Mouse (Mus musculus): Measurements from ENCODE around the gene Gm9958. TPM values are rescaled to one million over a fixed set of nuclear protein-coding genes. Genes with fewer than 3 reads are reported as not detected.

The Gm9958 gene
- total RNA-seq (2021), result 1 to 10 TPM in 1 of 2 experiments, under 1 TPM in 1; 0.86 to 1.5 TPM

DNA sequence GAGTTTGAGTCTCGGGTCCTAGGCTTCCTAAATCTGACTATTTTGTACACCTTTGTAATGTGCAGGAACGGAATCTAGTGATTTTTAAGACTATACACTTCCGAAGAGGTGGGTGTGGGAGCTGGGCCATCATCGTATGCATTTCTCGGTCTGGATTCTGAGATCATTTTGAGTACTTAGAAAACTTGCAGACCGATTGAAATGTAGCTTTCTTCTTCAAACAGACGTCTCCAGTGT, at the start of gene Gm9958:
Gm9958 (plus strand) TSS at position 138 of the 237 bp plus-strand sequence.
- intact Hi-C loops (cut with DNase I), result loop anchor here (5.0 kb wide), 1 partner anchor 165 kb away; no protein-coding TSS in a partner anchor
- DNase-seq, result no peak

DNA sequence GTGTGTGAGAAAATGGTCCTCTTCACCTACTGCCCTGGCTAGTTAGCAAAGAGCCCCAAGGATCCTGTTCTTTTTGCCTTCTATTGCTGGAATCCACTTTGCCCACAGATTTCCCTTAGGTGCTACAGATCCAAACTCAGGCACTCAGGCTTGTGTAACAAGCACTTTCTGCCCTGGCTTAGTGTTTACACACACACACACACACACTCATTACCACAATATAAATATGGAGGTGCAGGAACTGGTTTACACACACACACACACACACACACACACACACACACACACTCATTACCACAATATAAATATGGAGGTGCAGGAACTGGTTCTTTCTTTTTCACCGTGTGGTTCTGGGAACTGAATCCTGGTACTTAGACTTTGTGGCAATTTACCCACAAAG, 35.9 kb upstream of the Gm9958 start:
- intact Hi-C loops (cut with DNase I), result no loop called here
- DNase-seq, result no peak

DNA sequence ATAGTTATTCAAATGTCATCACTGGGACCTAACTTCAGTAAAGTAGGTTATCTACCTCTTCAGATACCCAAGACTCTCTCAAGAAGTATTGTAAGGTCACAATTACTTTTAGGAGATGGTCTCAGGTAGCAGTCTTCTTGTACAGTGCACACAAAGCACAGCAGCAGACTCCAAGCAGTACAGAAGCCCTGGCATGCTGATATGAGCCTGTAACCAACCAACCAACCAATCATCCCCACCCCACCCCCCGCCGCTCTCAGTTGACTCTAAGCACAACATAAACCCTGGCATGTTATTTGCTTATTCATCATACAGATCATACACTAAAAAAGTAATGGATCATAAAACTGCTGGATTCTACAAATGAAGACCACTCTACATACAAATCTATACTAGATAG, 34.5 kb upstream of the Gm9958 start:
- intact Hi-C loops (cut with DNase I), result no loop called here
- no peak for DNase-seq

DNA sequence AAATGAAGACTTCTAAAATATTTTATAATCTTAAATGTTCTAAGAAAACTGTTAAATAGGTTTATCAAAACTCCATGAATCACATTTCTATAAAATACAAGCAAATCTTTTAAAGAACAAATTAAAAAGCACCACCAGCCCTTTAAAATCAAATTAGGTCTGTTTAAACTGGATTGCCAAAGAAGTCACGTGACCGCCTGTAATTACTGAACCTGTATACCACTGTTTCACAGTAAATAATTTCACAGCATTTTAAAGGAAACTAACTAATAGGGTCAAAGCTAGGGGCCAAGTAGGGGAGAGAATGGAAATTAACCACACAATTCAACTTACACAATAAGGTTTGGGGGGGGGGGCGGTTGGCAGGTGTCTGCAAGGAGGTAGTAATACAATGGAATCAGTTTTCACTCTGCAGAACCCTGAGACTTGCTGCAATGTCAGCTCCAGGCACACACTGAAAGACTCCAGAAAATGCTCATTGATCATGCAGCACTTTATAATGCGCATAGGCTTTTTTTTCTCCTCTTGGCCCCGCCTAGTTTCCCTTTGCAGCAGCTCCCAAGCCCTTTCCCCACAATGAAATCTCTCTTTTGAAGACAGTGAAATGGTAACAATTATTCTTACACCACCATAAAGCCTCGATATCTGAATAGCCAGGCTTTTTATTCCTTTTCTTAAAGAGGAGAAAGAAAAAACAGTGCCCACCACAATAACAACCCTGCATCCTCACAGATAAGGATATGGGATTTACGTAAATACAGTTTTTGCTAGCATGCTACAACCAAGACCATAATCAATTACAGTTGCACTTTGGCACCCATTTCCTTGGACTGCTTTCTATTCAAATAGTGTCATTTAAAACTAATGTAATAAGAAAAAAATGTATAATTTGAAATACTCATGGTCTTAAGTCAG, 28.6 kb upstream of the Gm9958 start:
- no peak for DNase-seq
- intact Hi-C loops (cut with DNase I), result no loop called here

DNA sequence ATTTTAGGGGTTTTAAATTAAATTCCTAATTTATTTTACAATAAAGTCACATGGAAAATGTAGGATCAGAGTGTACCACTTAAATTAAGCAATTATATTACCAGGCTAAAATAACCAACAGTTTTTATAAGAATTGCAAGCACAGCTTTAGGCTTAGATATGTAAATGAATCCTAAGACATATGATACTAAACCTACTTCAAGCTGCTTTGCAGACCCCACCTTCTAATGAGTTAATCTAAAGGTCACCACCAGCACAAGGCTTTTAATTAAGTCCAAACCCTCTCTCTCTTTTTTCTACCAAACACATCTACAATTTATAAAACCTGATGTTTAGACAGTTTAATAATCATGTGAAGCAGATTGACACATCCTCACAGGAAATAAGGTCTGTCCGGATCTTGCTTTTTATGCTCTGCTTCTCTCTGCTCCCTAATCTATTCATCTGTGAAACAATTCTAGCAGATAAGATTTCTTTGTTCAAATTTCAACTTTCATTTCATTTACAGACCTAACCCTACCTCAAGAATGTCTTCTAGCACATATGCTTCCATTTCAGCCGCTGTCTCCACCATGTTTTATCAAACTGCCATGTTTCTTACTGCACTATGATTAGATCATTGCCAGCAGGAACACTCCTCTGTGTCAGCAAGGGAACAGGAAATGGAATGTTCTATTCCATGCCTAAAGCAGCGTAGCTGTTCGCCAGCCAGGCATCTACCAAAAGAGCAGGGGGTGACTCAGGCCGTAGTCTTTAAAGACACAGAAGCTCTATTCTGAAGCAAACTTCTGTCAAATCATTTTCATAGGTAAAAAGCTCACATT, 27.7 kb upstream of the Gm9958 start:
- peak; percentile 83 to 85 for DNase-seq
- intact Hi-C loops (cut with DNase I), result no loop called here

DNA sequence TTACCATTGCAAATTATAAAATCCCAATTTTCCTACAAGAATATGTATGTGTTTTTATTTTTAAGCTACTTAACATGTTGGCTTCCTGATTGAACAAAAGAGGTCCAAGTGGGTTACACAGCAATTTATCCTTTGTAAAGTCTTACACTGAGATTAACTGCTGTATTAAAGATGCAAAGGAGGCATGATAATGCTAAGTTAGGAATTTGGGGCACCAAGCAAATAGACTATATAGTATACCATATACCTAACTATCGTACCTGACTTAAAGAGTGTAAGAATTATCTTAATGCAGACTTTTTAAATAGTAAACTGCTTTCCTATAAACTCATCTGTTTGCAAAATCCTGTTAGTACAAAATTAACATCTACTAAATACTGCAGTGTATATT, 27.1 kb upstream of the Gm9958 start:
- intact Hi-C loops (cut with DNase I), result no loop called here

DNA sequence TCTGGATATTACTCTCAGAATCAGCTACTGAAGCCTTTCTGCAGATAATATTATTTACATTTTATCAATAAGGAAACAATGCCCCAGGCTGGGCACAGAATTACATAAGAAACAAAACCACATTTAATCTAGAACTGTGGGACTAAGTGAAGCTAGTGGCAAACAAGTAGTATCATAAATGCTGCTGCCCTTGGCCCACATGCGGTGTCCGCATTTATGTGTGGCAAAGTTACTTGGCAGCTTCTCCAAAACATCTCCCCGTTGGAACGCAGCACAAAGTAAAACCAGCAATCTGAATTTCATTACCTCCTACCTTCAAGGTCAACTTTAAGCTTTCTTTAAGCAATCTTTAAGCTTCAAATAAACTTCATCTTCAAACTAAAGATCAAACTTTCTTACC, 26.2 kb upstream of the Gm9958 start:
- intact Hi-C loops (cut with DNase I), result no loop called here
- peak; percentile 11 to 18 for DNase-seq

More for the DNA sequence above, 27.1 kb upstream of the Gm9958 start:
- DNase-seq, result no peak

DNA sequence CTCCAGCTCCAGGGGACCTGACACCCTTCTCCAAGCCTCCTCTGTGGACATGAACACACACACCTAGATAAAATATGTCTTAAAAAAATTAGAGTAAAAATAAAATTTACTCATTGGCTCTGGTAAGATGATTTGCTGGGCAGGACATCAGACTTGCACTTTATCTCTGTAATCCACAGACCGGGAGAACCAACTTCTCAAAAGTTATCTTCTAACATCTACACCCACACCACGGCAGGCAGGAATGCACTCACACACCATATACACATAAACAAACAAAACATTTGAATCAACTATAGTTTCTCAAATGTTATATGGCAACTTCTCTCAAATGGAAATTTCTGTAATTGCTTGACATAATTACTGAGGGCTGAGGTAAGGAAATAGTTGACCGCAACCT, 20.1 kb upstream of the Gm9958 start:
- intact Hi-C loops (cut with DNase I), result no loop called here
- no peak for DNase-seq

DNA sequence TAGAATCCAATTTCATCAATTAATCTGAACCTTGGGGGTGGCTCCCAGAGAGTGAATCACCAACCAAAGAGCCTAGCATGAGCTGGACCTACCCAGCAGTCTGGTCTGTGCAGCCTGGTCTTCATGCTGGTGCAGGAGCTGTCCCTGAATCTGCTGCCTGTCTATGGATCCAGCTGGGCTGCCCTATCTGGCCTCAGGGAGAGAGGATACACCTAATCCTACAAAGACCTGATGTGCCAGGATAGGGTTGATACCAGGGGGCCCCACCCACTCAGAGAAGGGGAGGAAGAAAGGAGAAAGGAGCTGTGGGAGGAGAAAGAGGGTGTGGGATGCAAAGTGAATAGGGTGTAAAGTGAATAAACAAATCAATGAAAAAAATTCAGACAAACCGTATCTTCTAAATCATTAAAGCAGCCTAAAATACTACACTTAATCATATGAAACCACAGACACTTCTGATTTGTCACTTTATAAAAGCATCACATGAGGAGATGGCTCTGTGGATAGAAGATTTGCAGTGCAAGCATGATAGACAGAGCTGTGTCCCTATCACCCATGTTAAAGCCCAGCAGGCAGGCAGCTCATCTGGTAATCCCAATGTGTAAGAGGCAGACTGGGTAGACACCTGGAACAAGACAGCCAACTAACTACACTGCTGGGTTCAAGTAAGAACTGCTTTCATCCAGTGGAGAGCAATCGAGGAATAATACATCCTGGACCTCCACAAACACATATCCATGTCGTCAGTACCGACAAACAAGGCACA, 13.3 kb upstream of the Gm9958 start:
- DNase-seq, result no peak
- intact Hi-C loops (cut with DNase I), result no loop called here

DNA sequence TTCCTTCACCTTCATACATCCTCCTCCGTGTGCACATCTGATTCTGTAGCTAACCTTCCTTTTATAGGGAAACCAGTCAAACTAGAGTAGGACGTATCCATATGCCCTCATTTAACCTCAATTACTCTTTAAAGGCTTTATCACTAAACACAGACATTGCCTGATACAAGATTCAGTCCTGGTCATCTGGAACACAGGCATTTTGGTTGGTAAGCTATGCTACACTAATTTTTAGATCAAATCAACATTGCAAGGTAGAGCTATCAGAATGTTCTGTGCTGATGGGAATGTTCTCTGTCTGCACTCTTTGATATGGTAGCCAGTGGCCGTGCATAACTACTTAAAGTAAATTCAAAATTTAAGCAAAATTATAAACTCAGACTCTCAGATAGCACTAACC, 11.2 kb upstream of the Gm9958 start:
- intact Hi-C loops (cut with DNase I), result no loop called here

DNA sequence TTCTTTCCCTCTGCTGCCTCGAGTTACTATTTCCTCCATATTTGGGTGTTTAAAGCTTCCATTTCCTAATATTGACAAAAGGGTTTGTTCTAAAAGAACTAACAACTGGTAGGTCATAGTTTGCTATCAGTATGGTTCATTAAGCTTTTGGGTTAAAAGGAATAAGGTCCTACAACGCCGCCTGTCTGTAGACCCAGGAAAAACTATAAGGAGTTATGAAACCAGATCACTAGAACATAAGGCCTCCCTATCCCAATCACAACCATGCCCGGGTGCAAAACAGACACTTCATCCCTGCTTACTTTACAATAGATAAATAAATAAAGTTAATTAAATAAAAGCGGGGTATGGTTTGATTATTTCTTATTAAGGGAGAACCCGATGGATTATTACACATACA, 2.5 kb upstream of the Gm9958 start:
- peak; percentile 84 to 85 for DNase-seq
- intact Hi-C loops (cut with DNase I), result loop anchor here (5.0 kb wide), 1 partner anchor 77 kb away; no protein-coding TSS in a partner anchor

More for the DNA sequence above, 11.2 kb upstream of the Gm9958 start:
- no peak for DNase-seq

DNA sequence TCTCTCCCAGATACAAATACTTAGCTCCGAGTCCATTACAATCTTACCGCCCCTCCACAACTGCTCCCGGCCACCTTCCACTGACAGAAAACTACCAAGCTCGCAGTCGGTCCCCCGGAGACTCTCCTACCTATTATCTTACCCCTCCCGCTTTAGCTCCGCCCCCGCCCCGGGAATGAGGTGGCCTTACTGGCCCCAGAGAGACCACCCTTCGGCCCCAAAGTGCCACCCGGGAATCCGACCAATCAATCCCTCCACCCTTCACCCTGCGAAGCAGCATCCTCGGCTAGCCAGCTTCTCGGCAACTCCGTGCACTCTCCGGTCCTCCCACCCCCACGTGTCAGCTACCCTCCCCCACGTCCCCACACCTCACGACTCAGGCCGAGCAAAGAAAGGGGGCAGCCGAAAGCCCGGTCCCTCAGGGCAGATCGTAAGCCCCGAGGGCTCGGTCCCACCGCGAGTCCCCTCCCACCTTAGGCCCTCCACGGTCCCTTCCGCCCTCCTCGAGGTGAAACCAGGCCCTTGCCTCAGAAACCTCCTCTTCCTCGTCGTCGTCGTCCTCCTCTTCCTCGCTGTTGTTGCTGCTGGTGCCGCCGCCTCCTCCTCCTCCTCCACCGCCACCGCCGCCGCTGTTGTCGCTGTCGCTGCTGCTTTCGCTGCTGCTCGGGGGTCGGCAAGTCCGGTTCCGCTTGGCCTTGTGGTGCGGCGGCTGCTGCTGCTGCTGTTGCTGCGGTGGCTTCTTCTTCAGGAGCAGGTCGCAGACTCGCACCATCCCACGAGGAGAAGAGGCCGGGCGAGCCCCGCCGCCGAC, 1.7 kb upstream of the Gm9958 start:
- peak in 1 of 2 experiments; percentile 61 for DNase-seq
- intact Hi-C loops (cut with DNase I), result loop anchor here (5.0 kb wide), 1 partner anchor 163 kb away; no protein-coding TSS in a partner anchor

DNA sequence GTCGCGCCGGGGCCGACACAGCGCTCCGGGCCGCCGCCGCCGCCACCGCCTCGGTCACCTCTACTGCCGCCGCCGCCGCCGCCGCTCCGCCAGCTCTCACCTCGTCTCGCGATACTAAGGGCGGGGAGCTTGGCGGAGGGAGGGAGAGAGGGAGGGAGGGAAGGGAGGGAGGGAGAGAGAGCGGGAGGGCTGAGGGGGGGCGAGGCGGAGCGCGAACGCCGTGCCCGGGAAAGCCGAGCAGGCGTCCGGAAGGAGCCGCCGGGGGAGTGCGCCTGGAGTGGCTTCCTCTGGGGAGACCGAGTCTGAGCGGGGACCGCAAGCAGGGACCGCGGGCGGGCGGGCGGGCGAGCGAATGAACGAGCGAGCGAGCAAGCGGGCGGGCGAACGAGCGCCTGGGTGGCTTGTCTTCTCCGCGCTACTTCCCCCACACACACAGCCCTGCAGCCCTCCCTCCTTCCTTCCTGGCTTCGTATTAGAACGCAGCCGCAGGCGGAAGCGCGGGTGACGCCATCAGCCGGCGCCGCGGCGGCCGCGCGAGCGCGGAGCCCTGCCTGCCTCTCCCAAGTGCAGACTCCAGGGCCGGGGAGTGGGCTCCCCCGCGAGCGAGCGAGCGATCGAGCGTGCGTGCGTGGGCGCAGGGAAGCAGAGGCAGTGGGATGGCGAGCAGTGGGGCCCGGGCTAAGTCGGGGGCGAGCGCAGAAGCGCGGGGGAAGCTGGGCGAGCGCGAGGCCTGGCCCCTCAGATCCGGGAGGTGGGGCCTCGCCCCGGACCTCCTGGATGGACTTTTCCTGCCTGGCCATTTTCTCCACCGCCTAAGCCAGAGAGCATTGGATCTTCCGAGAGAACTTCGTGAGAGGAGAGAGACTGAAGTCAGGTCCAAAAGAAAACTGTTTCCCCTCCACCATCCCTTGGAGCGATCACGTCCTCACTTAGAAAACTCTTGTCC, 610 bp upstream of the Gm9958 start, which contains the start of gene Ankrd17:
Ankrd17 (minus strand) TSS at position 457 of the 946 bp plus-strand sequence.
- intact Hi-C loops (cut with DNase I), result loop anchor here (1.0 to 5.0 kb wide), 2 partner anchors 142 to 164 kb away; partner anchors contain the start of gene Cox18
- DNase-seq, result peak; percentile 92

DNA sequence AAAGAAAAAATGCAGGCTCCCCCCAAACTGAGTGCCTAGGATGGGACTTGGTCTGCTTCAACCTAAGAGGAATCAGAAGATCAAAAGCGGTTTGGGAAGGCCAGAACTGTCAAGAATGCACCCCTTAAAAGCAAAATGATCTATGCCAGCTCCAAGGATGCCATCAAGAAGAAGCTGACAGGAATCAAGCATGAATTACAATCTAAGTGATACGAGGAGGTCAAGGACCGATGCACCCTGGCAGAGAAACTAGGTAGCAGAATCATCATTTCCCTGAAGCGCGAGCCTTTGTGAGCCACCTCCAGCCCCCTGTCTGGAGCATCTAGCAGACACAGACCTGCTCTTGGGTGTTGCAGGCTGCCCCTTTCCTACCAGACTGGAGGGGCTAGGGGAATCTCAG, 3.4 kb downstream of the Gm9958 start:
- DNase-seq, result no peak
- intact Hi-C loops (cut with DNase I), result no loop called here

DNA sequence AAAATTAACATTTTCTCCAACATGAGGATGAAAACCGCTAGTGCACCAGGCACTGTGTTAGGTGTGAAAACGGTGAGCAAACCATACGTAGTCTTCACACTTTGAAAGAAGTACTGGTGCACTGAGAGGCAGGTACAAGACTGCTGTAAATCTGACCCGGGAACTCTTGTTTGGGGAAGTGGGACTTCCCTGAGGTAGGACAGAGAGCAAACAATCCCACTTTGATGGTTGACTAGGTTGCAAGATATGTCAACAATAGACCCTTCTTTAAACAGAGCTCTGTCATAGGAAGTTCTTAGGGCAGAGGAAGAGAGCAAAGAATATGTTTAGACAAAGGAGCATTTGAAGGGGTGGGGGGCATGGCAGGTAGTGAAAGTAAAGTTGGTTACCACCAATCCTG, 6.7 kb downstream of the Gm9958 start:
- no peak for DNase-seq
- intact Hi-C loops (cut with DNase I), result no loop called here

DNA sequence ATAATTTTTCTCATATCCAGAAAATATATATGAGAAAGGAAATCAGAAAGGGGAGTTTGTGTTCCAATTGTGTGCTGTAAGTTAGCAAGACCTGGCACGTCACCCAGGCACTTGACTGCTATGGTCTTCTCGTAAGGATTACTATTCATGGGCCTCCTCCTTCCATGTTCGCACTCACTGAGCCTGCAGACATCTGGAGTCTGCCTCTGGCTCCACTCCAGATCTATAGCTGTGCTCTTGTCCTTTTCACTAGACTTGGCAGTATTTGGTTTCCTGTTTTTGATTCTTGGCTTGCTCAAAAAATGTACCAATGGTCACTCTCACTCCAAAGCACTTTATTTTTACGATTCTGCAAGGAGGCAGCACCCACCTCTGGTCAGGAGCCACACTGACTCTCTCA, 14.5 kb downstream of the Gm9958 start:
- peak; percentile 15 to 20 for DNase-seq

DNA sequence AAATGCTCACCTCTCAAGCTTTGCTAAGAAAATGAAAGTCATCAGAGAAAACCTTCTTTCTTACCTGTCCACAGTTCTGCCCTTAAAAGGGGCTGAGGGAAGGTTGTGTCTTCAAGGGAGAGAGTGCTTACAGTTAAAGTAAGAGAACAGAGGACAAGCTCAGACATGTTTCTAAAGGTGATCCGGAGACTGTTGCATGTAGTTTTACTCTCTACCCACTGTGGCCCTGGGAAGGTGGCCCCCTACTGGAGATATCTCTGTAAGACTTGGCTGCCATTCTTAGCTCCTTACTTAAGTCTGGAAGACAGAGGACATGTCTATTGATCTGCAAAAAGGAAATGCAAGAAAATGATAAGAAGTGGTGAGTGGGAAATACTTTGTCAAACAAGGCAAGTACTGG, 16.1 kb downstream of the Gm9958 start:
- DNase-seq, result no peak
- intact Hi-C loops (cut with DNase I), result no loop called here

More for the DNA sequence above, 14.5 kb downstream of the Gm9958 start:
- intact Hi-C loops (cut with DNase I), result no loop called here

DNA sequence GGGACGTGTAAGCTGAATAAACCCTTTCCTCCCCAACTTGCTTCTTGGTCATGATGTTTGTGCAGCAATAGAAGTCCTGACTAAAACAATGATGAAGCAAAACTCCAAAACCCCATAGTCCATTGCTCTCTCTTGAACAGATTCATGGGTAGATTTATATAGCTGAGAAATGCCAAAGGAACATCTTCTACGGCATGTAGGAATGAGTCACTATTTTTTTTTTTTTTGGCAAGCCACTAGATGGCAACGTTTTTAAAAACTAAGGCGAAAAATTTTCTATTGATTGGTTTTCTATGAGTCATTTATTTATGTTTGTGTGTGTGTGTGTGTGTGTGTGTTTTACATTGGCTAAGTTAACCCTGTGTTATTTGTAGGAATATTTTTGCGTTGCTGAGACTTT, 26.8 kb downstream of the Gm9958 start:
- no peak for DNase-seq
- intact Hi-C loops (cut with DNase I), result no loop called here

DNA sequence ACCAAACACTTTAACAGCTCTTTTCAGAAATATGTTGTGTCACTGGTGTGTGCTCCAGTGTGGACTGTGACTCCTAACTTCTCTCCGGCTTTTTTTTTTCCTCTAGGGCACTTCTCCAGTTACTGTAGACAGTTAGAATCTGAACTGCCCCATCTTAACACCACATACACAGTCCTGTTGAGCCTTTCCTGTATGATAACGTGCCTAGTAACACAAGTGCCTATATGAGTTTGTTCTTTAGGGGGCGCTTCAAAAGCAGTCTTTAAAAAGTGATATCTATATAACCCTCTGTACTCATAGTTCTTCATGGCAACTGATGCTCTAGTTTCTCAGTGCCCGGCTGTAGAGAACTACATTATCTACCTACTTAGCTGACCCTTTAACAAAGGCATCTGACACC, 27.3 kb downstream of the Gm9958 start:
- no peak for DNase-seq
- intact Hi-C loops (cut with DNase I), result no loop called here
